Mouse (Mus musculus) cerebellum, adult 11-12 months (tissue): ENCODE measurements at regions not wholly inside any gene's neighbourhood (a gene's known extent, or its start where the extent isn't known, plus 50 kb on each side); places are given as distances from the start of the nearest gene placed in this dataset.

Experiments
- DNase-seq: peaks from one replicate; pipeline ENCODE4 v3.0.0; 2022

GRCm38 (mm10) chr1:168495687-168496527 lies 63.8 kb upstream of the Pbx1 start:
- DNase-seq: no peak

GRCm38 (mm10) chr1:168487492-168487891 lies 55.4 kb upstream of the Pbx1 start:
- no peak for DNase-seq

GRCm38 (mm10) chr1:168483651-168484050 lies 51.6 kb upstream of the Pbx1 start:
- DNase-seq: no peak
